Mouse (Mus musculus) layer of hippocampus, postnatal 14 days (tissue): ENCODE results near the gene P4hb. TPM values are rescaled to one million over a fixed set of nuclear protein-coding genes. Genes with fewer than 3 reads are reported as not detected.
A peak's percentile ranks its signal among the peaks of the same experiment; 100 is the strongest.

Experiments used
- DNase-seq, 2 experiments: peaks; one replicate each; pipeline ENCODE4 v3.0.0; 2021 to 2022; ENCODE audit warnings: low spot score in 2 of 2, mixed read lengths in 1 of 2
- long read RNA-seq, 2 experiments: library from polyadenylated mRNA; stranded (forward); transcript quantifications; one replicate each; pipeline ENCODE4 v2.0.0; 2021
- total RNA-seq, 2 experiments: library from RNA; stranded (reverse); gene quantifications; 2 replicates each; pipeline ENCODE4 v1.2.3; 2021

The P4hb gene
- 100 to 1,000 TPM; 142 to 157 TPM for total RNA-seq
- long read RNA-seq, experiment 1, transcript P4hb-201 (11 exons, 2,861 nt) = major isoform, 162 of 170 reads
- long read RNA-seq, experiment 1, partial matches to known transcripts = 6 of 170 reads
- long read RNA-seq, experiment 1, other reads (novel, unspliced or antisense) = 2 of 170 reads
- long read RNA-seq, experiment 2, transcript P4hb-201 (11 exons, 2,861 nt) = major isoform, 191 of 203 reads
- long read RNA-seq, experiment 2, partial matches to known transcripts = 7 of 203 reads
- long read RNA-seq, experiment 2, other reads (novel, unspliced or antisense) = 5 of 203 reads

- peak; percentile 100 for DNase-seq
Measured at GRCm38 (mm10) chr11:120572752-120573584, at the start of gene P4hb. Gene P4hb, minus strand, starts transcription at chr11:120573253.

DNA sequence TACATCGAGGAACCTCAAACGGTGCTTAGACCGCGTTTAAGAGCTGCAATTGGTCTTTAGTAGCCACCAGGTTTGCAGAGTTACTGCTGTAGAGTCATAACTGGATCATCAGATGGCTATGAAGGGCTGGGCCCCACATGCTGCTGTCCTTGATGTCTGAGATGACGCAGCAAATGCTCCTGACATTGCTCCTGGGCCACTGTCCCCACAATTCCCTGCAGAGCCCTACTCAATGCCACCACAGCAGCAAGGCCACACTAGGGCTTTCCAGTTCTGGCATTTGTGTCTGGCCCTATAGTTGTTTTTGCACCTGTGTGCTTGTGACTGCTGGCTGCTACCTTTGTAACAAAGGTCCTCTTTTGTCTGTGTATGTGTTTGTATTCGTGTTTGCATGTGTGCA is 49.8 kb upstream of the P4hb start:
- DNase-seq = no peak

DNA sequence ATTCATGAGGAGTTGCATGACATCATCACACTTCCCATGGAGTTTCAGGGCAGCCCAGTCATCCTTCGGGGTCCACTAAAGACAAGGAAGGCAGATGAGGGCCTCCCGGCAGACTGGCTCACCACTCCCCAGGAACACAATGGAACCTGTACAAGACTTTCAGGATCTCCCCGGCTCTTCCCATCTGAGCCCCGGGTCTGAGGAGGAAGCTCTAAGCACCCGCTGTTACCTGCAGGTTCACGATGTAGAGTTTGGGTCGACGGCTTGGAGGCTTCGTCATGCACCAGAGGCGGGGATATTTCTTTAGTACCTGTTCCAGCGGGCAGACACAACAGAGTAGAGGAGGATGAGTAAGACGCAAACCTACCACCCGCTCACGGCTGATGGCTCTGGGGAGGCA is 47.1 kb upstream of the P4hb start:
- DNase-seq = no peak

DNA sequence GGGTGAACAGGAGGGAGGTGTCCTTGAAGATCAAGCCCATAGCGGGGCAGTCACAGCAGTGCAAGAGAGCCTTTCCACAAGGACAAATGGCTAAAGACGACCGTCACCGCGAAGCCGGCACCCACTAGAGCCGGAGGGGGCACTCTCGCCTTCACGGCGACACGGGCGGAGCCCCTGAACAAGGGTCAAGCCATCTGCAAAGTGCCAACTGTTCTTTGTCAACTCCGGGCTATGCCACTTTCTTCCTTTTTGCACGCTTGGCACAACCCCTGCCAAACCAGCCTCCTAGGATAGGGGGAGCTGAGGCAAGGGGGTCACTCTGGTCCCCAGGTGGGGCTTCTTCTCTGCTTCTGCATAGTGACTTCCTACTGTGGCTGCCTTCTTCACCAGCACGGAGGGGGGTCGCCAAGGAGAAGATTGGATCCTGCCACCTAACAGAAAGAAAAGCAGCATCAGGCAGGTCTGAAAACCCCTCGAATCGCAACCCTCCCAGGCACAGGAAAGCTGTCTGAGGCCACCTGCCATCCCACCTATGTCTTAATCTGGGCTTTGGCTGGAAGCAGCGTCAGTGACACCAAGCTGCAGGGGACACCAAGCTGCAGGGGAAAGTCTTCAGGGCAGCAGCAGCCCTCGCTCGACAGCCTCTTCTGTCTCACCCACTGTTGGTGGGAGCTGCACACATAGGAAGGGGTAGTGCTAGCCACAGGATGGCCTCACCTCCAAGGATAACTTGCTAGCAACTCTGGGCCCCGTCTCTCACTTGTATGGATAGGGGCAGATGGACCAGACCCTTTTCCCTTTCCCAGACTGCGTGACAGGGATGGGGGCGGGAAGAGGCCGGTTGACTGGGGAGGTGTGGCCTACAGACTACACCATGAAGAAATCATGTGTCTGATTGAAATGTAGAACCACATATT is 45.8 kb upstream of the P4hb start:
- no peak for DNase-seq

DNA sequence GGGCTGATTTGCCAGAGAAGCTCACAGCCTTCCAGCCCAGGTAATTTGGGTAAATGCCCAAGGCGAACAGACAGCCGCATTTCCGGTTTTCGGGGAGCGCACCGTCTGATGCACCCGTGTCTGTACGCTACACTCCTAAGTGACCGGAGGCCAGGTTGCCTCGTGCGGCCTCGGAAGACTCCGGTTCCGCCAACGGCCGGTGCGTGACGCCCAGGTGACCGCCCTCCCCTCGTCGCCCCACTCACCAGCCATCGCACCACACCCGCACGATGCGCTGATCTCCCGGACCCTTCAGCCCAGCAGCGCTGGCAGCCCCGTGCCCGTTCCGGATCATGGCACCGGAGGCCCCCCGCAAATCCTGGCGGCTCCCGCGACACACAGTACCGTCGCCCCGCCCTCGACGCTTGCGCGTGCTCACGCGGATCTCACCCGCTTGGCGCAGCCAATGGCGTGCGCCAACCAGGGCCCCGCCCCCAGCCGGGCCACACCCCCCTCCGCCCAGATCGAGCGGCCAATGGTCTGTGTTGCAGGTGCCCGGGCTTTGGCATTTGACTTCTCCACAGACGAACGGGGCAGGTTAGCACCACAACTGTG is 44.6 kb upstream of the P4hb start, which contains the start of gene Pcyt2:
Gene Pcyt2, minus strand, starts transcription at position 418 of the 594 bp plus-strand sequence.
- DNase-seq = peak; percentile 86 to 92

DNA sequence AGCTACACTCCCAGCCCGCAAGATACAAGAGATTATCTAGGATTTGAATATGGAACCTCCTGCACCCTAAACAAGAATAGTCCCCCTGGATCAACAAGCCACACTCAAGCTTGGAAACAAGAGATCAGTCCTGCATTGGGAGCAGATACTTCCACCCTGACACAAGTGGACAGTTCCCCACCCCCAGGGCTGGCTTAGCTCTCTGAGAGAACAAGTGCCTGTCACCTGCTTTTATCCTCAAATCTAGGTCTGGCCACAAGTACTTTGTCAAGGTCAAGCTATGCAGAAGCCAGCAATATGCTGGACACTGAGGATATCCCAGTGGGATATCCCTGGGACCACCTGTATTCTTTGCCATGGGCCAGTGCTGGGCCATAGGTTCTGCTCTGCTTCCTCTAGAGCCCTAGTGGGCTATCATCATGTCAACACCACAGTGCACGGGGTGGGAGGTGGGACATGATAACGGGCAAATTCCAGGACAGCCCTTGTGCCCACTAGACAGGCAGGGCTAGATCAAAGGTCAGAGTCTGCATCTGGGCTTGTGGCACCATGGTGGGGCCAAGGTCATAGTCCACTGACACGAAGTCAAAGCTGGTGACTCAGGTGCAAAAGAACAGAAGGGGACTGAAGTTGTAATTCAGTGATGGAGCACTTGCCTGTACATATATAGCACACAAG is 43.7 kb upstream of the P4hb start:
- no peak for DNase-seq

GRCm38 (mm10) chr11:120615606-120616203 is 42.7 kb upstream of the P4hb start:
- no peak for DNase-seq

DNA sequence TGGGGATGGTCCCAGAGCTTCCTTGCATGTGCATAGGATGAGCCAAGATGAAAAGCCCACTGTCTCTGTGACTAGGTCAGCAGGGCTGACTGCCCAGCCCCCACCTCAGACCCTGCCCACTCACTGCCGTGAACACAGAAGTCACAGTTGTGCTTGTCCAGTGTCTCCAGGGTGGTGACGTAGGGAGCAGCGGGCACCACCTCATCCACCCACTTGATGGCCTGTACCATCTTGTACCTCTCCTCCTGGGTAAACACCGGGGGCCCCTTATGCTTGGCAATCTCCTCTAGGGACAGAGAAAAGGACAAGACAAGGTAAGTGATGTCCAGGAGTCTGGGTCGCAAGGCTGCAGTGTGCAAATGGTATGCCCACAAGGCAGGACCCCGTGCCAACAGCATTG is 42.1 kb upstream of the P4hb start:
- no peak for DNase-seq

DNA sequence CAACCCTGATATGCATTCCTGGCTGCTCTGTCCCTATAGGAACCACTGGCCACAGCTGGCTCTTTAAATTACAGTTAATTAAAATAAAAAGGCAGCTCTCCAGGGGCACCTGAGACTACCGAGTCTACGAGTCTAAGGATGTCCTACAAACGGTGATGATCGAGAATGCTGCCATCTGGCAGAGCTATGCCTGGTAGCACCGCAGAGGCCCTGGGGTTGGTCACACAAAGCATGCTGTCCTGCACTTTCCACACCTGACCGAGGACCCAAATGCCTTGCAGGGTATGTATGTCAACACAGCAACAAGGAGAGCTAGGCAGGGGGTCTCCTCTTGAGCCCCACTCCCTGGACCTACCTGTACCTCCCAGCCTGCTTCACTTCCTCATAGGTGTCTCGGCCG is 40.9 kb upstream of the P4hb start:
- no peak for DNase-seq

DNA sequence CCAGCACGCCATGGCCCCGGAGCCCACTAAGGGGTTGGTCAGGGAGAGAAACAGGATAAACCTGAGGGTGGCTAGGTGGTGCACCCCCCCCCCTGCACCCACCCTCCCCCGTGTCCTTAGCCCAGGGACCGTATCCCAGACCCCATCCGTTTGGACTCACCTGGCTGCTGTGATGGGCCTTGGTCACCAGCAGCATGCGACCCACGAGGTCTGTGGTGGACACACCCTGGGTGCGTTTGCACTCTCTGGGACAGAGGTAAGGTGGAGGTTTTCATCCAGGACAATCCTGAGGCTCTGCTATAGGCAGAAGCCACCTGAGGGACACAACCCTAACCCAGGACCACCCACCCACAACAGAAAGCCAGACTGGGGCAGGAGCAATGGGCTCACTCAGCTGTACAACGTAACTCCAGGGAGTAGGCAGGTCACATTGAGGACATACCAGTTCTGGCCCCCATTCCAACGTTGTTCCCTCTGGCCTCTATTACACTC is 40.5 kb upstream of the P4hb start:
- DNase-seq = no peak

DNA sequence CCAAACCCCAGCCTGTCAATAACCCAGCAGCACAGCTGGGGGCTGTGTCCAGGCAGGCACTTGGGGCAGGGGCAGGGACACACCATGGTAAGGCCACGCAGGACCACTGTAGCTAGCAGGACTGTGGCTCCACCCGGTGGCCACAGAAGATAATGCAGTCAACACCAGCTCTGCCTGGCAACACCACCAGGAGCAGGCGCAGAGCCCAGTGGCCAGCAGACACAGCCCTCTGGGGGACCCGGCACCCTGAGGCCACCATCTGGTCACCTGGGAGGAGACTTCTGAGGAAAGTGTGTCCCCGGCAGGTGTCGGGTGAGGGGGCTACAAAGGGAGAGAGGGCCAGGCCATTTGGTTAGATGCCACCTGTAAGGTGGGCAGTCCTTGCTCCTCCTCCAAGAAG is 39.7 kb upstream of the P4hb start:
- peak; percentile 63 to 67 for DNase-seq

DNA sequence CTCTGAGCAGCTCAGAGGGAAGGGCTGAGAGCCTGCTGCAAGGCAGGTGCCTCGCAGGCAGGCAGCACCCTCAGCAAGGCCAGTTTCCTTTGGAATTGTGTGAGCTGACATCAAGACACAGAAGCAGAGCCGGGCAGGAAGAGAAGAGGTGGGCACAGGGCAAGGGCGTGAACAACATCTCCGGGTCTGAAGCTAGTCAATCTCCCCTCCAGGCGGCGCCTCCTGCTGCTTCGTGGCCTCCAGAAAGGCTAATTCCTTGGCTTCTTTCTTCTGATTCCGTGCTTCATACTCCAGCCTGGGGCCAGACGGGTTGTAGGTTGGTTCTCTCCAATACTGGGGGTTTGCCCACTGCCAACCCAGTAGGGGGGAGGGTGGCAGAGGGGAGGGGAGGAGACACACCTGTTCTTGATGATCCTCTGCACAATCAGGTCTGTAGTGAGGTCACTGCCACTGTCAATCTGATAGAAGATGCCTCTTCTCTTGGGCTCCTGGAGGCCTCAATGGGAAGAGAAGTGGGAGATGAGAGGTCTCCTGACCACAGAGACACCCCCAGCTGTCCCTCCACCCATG is 37.5 kb upstream of the P4hb start:
- DNase-seq = no peak

GRCm38 (mm10) chr11:120609250-120609649 is 36.2 kb upstream of the P4hb start:
- no peak for DNase-seq

DNA sequence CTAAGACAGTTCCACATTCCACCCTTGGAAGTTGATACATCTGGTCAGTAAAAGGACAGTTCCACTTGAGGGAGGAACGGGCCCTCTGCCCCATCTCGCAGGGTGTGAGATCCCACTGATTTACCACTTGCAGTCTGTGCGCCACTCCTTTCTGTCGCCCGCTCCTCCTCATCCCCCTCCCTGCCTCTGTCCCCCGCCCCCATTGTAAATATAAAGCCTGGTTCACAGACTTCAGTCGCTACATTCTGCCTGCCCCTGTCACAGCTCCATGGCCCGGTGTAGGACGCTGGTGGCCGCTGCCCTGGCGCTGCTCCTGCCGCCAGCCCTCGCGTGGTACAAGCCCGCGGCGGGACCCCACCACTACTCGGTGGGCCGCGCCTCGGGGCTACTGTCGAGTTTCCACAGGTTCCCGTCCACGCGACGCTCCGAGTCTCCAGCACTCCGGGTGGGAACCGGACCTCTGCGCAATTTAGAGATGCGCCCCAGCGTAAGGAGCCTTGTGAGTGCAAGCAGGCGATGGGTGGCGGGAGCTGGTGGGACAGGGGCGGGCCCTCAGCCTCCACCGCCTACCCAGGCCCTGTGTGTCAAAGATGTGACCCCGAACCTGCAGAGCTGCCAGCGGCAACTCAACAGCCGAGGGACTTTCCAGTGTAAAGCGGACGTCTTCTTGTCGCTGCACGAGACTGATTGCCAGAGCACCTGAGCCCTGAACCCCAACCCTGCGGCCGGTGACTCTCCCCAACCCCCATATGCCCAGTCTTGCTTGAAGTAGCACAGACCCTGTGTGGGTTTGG is 35.4 kb upstream of the P4hb start, which contains the start of gene Npb:
Gene Npb, plus strand, starts transcription at position 237 of the 794 bp plus-strand sequence.
- no peak for DNase-seq

DNA sequence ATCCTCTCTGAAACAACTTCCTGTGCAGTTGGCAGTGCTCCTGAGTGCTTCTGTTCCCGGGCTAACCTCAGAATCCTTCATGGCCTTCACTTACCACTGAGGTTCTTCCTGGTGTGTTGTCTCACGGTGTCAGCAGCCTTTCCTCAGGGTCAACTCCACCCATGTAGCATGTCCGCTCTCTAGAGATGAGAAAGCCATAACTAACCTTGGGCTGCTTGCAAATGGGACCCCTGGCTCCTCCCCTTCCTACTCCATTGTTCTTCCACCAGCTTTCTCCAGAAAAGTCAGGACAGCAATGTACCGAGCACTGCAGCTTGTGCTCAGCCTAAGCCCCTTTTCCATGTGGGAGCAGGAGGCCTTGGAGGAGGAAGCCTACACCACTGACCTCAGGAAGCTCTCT is 33.7 kb upstream of the P4hb start:
- no peak for DNase-seq

GRCm38 (mm10) chr11:120605667-120606066 is 32.6 kb upstream of the P4hb start:
- no peak for DNase-seq

DNA sequence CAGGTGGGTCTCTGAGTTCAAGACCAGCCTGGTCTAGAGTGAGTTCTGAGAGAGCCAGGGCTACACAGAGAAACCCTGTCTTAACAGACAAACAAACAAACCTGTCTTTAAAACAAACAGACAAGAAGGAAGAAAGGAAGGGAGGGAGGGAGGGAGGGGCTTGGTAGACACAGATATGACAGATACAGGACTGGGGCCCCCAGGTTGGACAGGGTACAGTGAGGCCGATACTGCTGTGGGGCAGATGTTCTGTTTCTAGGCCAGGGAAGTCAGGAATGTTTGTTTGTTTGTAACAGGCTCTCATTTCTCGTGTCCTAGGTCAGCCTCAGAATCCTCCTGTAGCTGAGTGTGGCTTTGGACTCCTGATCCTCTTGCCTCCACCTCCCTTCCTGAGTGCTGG is 30.5 kb upstream of the P4hb start:
- DNase-seq = no peak

DNA sequence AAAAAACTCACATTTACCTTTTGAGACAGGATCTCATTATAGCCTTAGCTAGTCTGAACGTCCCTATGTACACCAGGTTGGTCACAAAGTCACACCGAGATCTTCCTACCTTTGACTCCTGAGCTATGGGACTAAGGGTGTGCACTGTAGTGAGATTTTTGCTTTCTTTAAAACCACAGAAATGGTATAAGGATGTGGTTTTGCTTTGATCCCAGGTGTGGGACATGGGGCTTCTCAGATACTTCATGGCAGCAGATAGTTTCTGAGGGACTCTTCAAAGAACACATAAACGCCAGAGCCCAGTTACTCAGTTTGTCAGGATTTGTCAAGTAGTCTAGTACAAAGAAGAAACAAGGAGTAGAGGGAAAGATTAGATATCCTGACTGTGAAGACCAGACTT is 27.7 kb upstream of the P4hb start:
- DNase-seq = no peak
